Mouse (Mus musculus) embryonic facial prominence, embryonic 14.5 days (tissue): ENCODE measurements around the gene Tnfsf9. TPM values are rescaled to one million over a fixed set of nuclear protein-coding genes. Genes with fewer than 3 reads are reported as not detected.

ENCODE experiments used
- polyA plus RNA-seq: library from polyadenylated mRNA; unstranded; fragments of >200 nt; fragmentation: Nextera tagmentation; extraction: Ambion mirVana; gene quantifications from 2 replicates; pipeline ENCODE4 v1.2.1, GENCODE M21; 2014

The Tnfsf9 gene
- polyA plus RNA-seq, 1 experiment from 2014 or later = 5.0 TPM

Other genes with a start within 250 kb of the Tnfsf9 start
- gene Acsbg2, start 230.9 kb upstream of the Tnfsf9 start, polyA plus RNA-seq = not detected in 2 replicates
- 0.14 and 0.26 TPM in 2 replicates for gene 1700061G19Rik, start 229.8 kb upstream of the Tnfsf9 start, polyA plus RNA-seq
- 24.7 and 32.7 TPM in 2 replicates for gene Mllt1, start 169.9 kb upstream of the Tnfsf9 start, polyA plus RNA-seq
- 1.3 and 2.4 TPM in 2 replicates for gene Acer1, start 123.2 kb upstream of the Tnfsf9 start, polyA plus RNA-seq
- gene Clpp, start 115.0 kb upstream of the Tnfsf9 start, polyA plus RNA-seq = 140 and 142 TPM in 2 replicates
- 35.7 and 39.8 TPM in 2 replicates for gene Alkbh7, start 108.0 kb upstream of the Tnfsf9 start, polyA plus RNA-seq
- 0.84 TPM in 1 of 2 replicates, not detected in the other for gene Pspn, start 105.3 kb upstream of the Tnfsf9 start, polyA plus RNA-seq
- 55.4 and 55.5 TPM in 2 replicates for gene Gtf2f1, start 94.0 kb upstream of the Tnfsf9 start, polyA plus RNA-seq
- 0.19 and 0.41 TPM in 2 replicates for gene Gm17949, start 93.9 kb upstream of the Tnfsf9 start, polyA plus RNA-seq
- 43.5 and 44.9 TPM in 2 replicates for gene Khsrp, start 73.8 kb upstream of the Tnfsf9 start, polyA plus RNA-seq
- not detected in 2 replicates for gene Slc25a41, start 63.7 kb upstream of the Tnfsf9 start, polyA plus RNA-seq
- 5.5 and 8.1 TPM in 2 replicates for gene Crb3, start 46.2 kb upstream of the Tnfsf9 start, polyA plus RNA-seq
- 6.9 and 7.8 TPM in 2 replicates for gene Slc25a23, start 45.5 kb upstream of the Tnfsf9 start, polyA plus RNA-seq
- 1.6 and 2.1 TPM in 2 replicates for gene Dennd1c, start 26.8 kb upstream of the Tnfsf9 start, polyA plus RNA-seq
- gene Tubb4a, start 17.5 kb upstream of the Tnfsf9 start, polyA plus RNA-seq = 22.9 and 28.7 TPM in 2 replicates
- gene Cd70, start 44.5 kb downstream of the Tnfsf9 start, polyA plus RNA-seq = not detected in 2 replicates
- gene Tnfsf14, start 88.9 kb downstream of the Tnfsf9 start, polyA plus RNA-seq = 0.08 TPM in 1 of 2 replicates, not detected in the other
- 2.0 and 4.6 TPM in 2 replicates for gene C3, start 122.8 kb downstream of the Tnfsf9 start, polyA plus RNA-seq
- 36.9 and 37.1 TPM in 2 replicates for gene Gpr108, start 143.1 kb downstream of the Tnfsf9 start, polyA plus RNA-seq
- gene Trip10, start 144.1 kb downstream of the Tnfsf9 start, polyA plus RNA-seq = 32.3 and 36.0 TPM in 2 replicates
- gene Vav1, start 173.8 kb downstream of the Tnfsf9 start, polyA plus RNA-seq = 4.0 and 4.8 TPM in 2 replicates